Mouse (Mus musculus) spleen, adult 2 months (tissue): ENCODE measurements around the gene Rasgef1b.

Experiments used
- CTCF ChIP-seq: fragments of 200-500 bp; IDR thresholded peaks from 2 replicates; pipeline ENCODE4 v1.5.1; 2011; ENCODE audit warnings: mild to moderate bottlenecking, inconsistent platforms; ENCODE audit not compliant: insufficient read depth, insufficient read length, insufficient replicate concordance; ENCODE audit errors: extremely low read depth
- POLR2A ChIP-seq: fragments of 200-500 bp; IDR thresholded peaks from 2 replicates; pipeline ENCODE4 v1.6.1; 2011; ENCODE audit warnings: low read depth, low read length, inconsistent platforms

- TF ChIP-seq CTCF (no peak), POLR2A (no peak)
Measured at GRCm38 (mm10) chr5:99522571-99523269, 206.1 kb downstream of the Rasgef1b start.
